Mouse (Mus musculus) E14TG2a.4 (cell line): ENCODE data around the gene Epb41l4b.

ENCODE experiments used
- H3K27me3 ChIP-seq: 2 replicates; pipeline ENCODE4 v1.6.1; 2014; ENCODE audit warnings: low read length, control low read depth; ENCODE audit not compliant: insufficient read depth
- H3K36me3 ChIP-seq: 2 replicates; pipeline ENCODE4 v1.6.1; 2014; ENCODE audit warnings: low read length, control low read depth; ENCODE audit not compliant: insufficient read depth
- H3K4me1 ChIP-seq: replicated peaks from 2 replicates; pipeline ENCODE4 v1.6.1; 2014; ENCODE audit warnings: low read depth, low read length, control low read depth
- H3K4me3 ChIP-seq: replicated peaks from 2 replicates; pipeline ENCODE4 v1.5.1; 2014; ENCODE audit warnings: mild to moderate bottlenecking, low read length
- H3K9me3 ChIP-seq: 2 replicates; pipeline ENCODE4 v1.6.1; 2014; ENCODE audit warnings: low read length, control low read depth
- CTCF ChIP-seq: conservative IDR thresholded peaks from 2 replicates; pipeline ENCODE4 v1.5.1; 2014; ENCODE audit warnings: low read length
- NANOG ChIP-seq: IDR thresholded peaks from 2 replicates; pipeline ENCODE4 v1.6.1; 2014; ENCODE audit warnings: borderline replicate concordance, low read length, mixed read lengths
- POU5F1 ChIP-seq: IDR thresholded peaks from 2 replicates; pipeline ENCODE4 v1.6.1; 2014; ENCODE audit warnings: low read length, borderline replicate concordance

The Epb41l4b gene

GRCm38 (mm10) chr4:57039127-57040031, 103.9 kb downstream of the Epb41l4b start:
- TF ChIP-seq NANOG (peak; percentile 9; the same call in 1 of the 2 replicates), CTCF (no peak), POU5F1 (no peak)
- H3K27me3 ChIP-seq = peaks cover 9% of the 10 kb centered on the region
- peaks cover 7% of the 10 kb centered on the region for H3K9me3 ChIP-seq
- H3K36me3 ChIP-seq = no peaks in the 10 kb centered on the region
- peaks cover 30% of the 10 kb centered on the region for H3K4me1 ChIP-seq
- H3K4me3 ChIP-seq = peak overlapping the region; percentile 43; the same call in 1 of the 2 replicates

GRCm38 (mm10) chr4:57037554-57037953, 105.7 kb downstream of the Epb41l4b start:
- Histone ChIP-seq H3K9me3 (no peaks in the 10 kb centered on the region), H3K27me3 (peaks cover 9% of the 10 kb centered on the region), H3K36me3 (no peaks in the 10 kb centered on the region), H3K4me3 (no peak overlapping the region), H3K4me1 (peaks cover 30% of the 10 kb centered on the region)
- TF ChIP-seq POU5F1 (no peak), CTCF (no peak), NANOG (no peak)

DNA sequence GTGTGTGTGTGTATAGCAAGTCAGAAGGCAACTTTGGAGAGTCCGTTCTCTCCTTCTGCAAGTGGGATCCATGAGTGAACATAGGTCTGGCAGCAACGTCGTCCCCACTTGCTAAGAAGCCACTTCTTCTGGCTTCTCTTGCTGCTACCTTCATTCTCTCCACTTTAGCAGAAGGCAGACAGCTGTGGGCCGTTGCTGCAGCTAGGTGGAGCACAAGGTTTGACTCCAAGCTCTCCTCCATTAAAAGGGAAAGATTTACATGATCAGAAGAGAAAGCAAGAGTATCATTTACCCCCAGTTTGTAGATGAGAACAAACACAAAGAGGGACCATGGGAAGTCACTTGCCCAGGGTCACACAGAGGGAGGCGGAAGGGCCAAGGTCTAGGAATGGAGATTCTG, 109.1 kb downstream of the Epb41l4b start:
- no peak for TF ChIP-seq CTCF
- no peak for TF ChIP-seq NANOG
- TF ChIP-seq POU5F1 = no peak
- H3K9me3 ChIP-seq = no peaks in the 10 kb centered on the region
- H3K4me3 ChIP-seq = no peak overlapping the region
- peaks cover 11% of the 10 kb centered on the region for H3K4me1 ChIP-seq
- H3K36me3 ChIP-seq = no peaks in the 10 kb centered on the region
- H3K27me3 ChIP-seq = peaks cover 14% of the 10 kb centered on the region

DNA sequence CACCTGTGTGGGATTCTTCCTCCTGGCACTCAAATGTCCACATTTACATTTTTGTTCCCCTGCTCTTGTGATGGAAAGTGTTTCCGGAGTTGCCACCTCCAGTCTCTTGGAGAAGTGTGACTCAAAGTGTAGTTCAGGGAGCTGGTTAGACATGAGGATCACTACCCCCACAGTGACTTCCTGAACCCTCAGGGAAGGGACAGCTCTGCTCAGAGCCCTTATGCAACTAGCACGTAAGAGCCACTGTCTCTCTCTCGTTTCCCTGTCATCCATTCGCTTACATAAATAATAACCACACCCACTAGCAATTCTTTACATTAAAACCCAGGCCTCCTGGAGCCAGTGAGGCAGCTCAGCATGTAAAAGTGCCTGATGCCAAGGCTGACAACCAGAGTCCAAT, 111.8 kb downstream of the Epb41l4b start:
- TF ChIP-seq CTCF = no peak
- TF ChIP-seq POU5F1 = no peak
- TF ChIP-seq NANOG = no peak
- Histone ChIP-seq H3K9me3 (no peaks in the 10 kb centered on the region), H3K36me3 (no peaks in the 10 kb centered on the region), H3K27me3 (peaks cover 5% of the 10 kb centered on the region; the same call in 1 of the 2 replicates), H3K4me3 (no peak overlapping the region), H3K4me1 (peaks cover 17% of the 10 kb centered on the region)

DNA sequence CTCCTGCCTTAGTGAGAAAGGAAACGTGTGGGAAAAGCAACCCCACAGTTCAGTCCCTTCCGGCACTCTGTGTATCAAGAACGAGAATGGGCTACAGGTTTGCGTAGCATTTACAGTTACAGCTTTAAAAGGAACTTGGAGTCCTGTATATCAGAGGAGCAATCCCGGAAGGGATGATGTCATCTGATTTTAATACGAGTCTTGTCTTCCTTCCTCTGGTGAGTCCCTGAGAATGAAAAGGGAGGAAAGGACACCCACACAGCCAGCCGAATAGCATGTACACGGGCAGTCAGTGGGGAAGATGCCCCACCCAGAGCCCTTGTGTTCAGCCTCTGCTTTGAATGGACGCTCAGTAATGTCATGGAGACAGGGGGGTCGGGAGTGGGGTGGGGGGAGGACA, 115.3 kb downstream of the Epb41l4b start:
- Histone ChIP-seq H3K36me3 (no peaks in the 10 kb centered on the region), H3K9me3 (no peaks in the 10 kb centered on the region), H3K27me3 (0 out of 2 replicates have a peak, but pooled peaks cover 5% of the 10 kb centered on the region), H3K4me3 (no peak overlapping the region), H3K4me1 (peaks cover 34% of the 10 kb centered on the region)
- TF ChIP-seq CTCF (no peak), POU5F1 (no peak), NANOG (no peak)

DNA sequence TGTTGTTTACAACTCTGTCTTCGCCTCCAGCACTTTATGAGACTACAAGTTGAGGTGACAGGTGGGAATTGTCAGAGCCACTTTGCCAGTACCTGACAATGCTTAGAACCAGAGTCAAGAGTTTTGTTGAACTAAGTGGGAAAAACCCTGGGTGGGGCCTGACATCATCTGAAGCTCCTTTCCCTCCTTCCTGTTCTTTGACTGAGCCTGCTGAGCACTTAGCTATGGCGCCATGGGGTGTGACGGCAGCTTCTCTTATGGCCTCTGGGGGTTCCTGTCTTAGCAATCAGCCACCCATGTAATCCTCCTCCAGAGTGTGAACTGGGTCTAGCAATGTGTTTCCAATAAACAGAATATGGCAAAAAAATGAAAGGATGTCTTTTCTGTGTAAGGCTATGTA, 119.7 kb downstream of the Epb41l4b start:
- Histone ChIP-seq H3K4me1 (peaks cover 42% of the 10 kb centered on the region), H3K27me3 (no peaks in the 10 kb centered on the region), H3K36me3 (no peaks in the 10 kb centered on the region), H3K4me3 (no peak overlapping the region), H3K9me3 (no peaks in the 10 kb centered on the region)
- TF ChIP-seq CTCF = no peak
- no peak for TF ChIP-seq NANOG
- no peak for TF ChIP-seq POU5F1

- Histone ChIP-seq H3K9me3 (no peaks in the 10 kb centered on the region), H3K4me3 (no peak overlapping the region), H3K36me3 (no peaks in the 10 kb centered on the region), H3K27me3 (no peaks in the 10 kb centered on the region), H3K4me1 (peaks cover 31% of the 10 kb centered on the region)
- TF ChIP-seq POU5F1 (no peak), CTCF (peak; percentile 37)
These were observed 121.9 kb downstream of the Epb41l4b start for GRCm38 (mm10) chr4:57021288-57021687.

DNA sequence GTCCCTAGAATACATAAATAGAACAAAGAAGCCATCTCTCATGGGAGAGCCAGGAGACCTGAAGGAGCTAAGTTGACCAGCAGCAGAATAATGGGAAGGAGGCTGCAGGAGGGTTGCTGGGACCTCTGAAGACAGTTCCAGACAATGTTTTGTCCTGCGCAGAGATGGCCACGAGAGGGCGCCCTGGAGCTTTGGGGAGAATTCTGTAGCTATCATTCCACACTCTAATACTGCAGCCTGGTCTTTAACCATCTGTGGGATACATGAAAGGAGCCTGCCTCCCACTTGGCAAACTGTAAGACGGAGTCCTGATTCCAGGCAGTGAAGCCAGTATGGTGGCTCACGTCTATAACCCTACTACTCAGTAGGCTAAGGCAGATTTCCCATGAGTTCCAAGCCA, 126.0 kb downstream of the Epb41l4b start:
- Histone ChIP-seq H3K9me3 (no peaks in the 10 kb centered on the region), H3K4me1 (peaks cover 9% of the 10 kb centered on the region; the same call in 1 of the 2 replicates), H3K36me3 (no peaks in the 10 kb centered on the region), H3K27me3 (peaks cover 22% of the 10 kb centered on the region), H3K4me3 (no peak overlapping the region)
- TF ChIP-seq POU5F1 = no peak
- TF ChIP-seq CTCF = peak; percentile 85
- TF ChIP-seq NANOG = no peak
